Mouse (Mus musculus): ENCODE measurements at regions not wholly inside any gene's neighbourhood (a gene's known extent, or its start where the extent isn't known, plus 50 kb on each side); places are given as distances from the start of the nearest gene placed in this dataset.

DNA sequence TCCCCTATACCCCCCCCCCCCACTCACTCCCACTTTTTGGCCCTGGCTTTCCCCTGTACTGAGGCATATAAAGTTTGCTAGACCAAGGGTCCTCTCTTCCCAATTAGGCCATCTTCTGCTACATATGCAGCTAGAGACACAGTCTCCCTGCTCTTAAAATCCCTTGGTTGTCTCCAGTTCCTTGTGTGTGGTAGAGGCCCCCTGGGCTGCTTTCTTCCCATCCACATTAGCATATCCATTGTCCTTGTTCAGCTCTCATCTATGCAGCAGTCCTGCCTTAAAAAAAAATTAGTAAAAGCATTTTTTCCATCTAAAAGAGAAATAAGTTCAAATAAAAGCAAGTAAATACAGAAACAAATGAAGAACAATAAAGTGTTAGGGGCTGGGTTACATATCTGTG is 105.2 kb upstream of the Opcml start:
- no peak for TF ChIP-seq CTCF (IDR thresholded peaks at IDR 0.05; ENCODE audit: low read depth, low read length)
- no peak for TF ChIP-seq POLR2A (IDR thresholded peaks at IDR 0.05; ENCODE audit: insufficient read depth, low read length)
- TF ChIP-seq EP300 (IDR thresholded peaks at IDR 0.05; ENCODE audit: insufficient read depth, low read depth, low read length), result no peak

Measured in ES-Bruce4 (cell line).